Mouse (Mus musculus) CH12.LX (cell line): Measurements from ENCODE around the gene Rhcg.

Source experiments
- CTCF ChIP-seq, 2 experiments: IDR thresholded peaks in 1 of 2; conservative IDR thresholded peaks in 1 of 2; 2 replicates each; pipeline ENCODE4 v1.5.1; 2011 to 2012; ENCODE audit warnings: low read depth in 2 of 2, low read length in 2 of 2, improper control_type of control experiment in 1 of 2, inconsistent platforms in 1 of 2, mild to moderate bottlenecking in 1 of 2, moderate library complexity in 1 of 2
- EP300 ChIP-seq: IDR thresholded peaks from 2 replicates; pipeline ENCODE4 v1.6.1; 2011; ENCODE audit warnings: low read length, improper control_type of control experiment
- NRF1 ChIP-seq: IDR thresholded peaks from 2 replicates; pipeline ENCODE4 v1.6.1; 2014; ENCODE audit warnings: low read depth, mild to moderate bottlenecking, inconsistent platforms, low read length, improper control_type of control experiment, moderate library complexity
- POLR2A ChIP-seq: IDR thresholded peaks from 2 replicates; pipeline ENCODE4 v1.6.1; 2011; ENCODE audit warnings: low read depth, mild to moderate bottlenecking, improper control_type of control experiment, low read length

DNA sequence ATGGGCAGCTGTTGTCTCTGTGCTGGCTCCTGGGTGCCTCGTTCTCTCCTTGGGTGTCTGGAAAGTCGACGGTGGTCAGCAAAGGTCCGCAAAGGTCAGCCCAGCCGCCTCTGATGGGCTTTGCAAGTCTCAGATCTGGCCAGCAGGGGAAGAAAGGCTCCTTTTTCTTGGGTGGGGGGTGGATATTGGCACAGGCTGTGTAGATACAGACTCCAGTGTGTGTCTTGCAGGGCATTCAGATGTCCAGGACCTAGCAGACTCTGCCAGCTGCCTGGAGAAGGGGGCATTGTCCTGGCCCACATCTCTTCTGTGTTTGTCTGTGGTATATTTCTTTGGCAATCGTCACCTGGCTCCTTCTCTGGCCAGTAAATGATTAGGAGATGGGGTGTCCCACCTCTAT is 49.2 kb downstream of the Rhcg start:
- no peak for TF ChIP-seq CTCF (conservative IDR thresholded peaks at IDR 0.05 in 1 of 2, IDR thresholded peaks at IDR 0.05 in 1 of 2; ENCODE audit: low read depth in 2 of 2, low read length in 2 of 2)
- TF ChIP-seq POLR2A: no peak
- TF ChIP-seq EP300: no peak
- TF ChIP-seq NRF1: no peak
